ENCODE assay signal across 29 mouse cellular contexts in the genomic region with DNA sequence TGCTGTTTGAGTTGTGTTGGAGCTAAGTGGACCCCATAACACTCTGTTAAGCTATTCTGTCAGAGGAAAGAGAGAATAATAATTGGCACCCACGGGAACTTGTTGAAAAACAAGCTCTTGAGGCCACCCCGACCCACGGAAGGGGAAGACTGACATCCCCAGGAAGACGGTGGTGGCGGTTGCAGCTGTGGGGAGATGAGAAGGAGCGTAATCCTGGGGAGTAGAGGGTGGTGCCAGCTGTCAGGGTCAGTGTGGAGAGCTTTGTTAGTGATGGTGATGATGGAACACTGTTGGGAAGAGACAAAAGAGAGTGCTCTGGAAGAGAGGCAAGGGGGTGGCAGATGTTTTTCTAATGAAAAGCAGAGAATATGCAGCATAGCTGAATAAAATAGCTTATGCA. TPM values are rescaled to one million over a fixed set of nuclear protein-coding genes. Genes with fewer than 3 reads are reported as not detected.
DNase-seq lines count a peak whose midpoint lies in the region; ATAC-seq lines count a peak whose summit lies in the region.
"Had no signal": no experiment of that assay in that cellular context is flagged by ENCODE, and none has a peak within 500 bp of the region (broad histone marks: within the 10 kb centered on the region; RNA-seq: fewer than 3 reads in every experiment).

No protein-coding gene starts in this region.

- no peaks in the 10 kb centered on the region for H3K9me3 ChIP-seq in midbrain, embryonic 10.5 days (replicated peaks)
- no peaks in the 10 kb centered on the region for H3K9me3 ChIP-seq in kidney, embryonic 14.5 days (ENCODE audit: control insufficient read depth, low read length)
- H3K9me3 ChIP-seq: embryonic facial prominence, embryonic 13.5 days; G1E; heart, embryonic 13.5 days; hindbrain, embryonic 10.5 days; hindbrain, embryonic 13.5 days; intestine, embryonic 15.5 days had no signal

- ATAC-seq in common myeloid progenitor, adult 5-6 weeks (replicated peaks; ENCODE audit: low read depth, poor library complexity, severe bottlenecking), result peak; percentile 47; the same call in 1 of the 2 replicates
- ATAC-seq in kidney, embryonic 14.5 days (ENCODE audit: low FRiP score, low TSS enrichment), result no peak
- ATAC-seq: forebrain, embryonic 14.5 days; forebrain, postnatal 0 days; hindbrain, embryonic 16.5 days; intestine, embryonic 15.5 days; Patski had no signal

- H3K4me2 ChIP-seq in kidney, embryonic 14.5 days (replicated peaks; ENCODE audit: low read depth, low read length), result no peak overlapping the region
- H3K4me2 ChIP-seq: embryonic facial prominence, embryonic 13.5 days; heart, embryonic 13.5 days; hindbrain, embryonic 13.5 days; intestine, embryonic 15.5 days had no signal

- no peaks in the 10 kb centered on the region for H3K36me3 ChIP-seq in midbrain, embryonic 10.5 days
- no peaks in the 10 kb centered on the region for H3K36me3 ChIP-seq in kidney, embryonic 14.5 days (ENCODE audit: control insufficient read depth, insufficient read depth, low read length)
- H3K36me3 ChIP-seq: embryonic facial prominence, embryonic 13.5 days; G1E; heart, embryonic 13.5 days; hindbrain, embryonic 10.5 days; hindbrain, embryonic 13.5 days; intestine, embryonic 15.5 days had no signal

- WGBS in midbrain, embryonic 10.5 days, result 67% methylated on average over 6 of the region's 6 CpGs
- WGBS in kidney, embryonic 14.5 days, result 58% methylated on average over 6 of the region's 6 CpGs

- H3K4me1 ChIP-seq in midbrain, embryonic 10.5 days, result 0 out of 2 replicates have a peak, but pooled peaks cover 2% of the 10 kb centered on the region
- H3K4me1 ChIP-seq in kidney, embryonic 14.5 days (ENCODE audit: control insufficient read depth, insufficient read depth, low read length), result no peaks in the 10 kb centered on the region
- H3K4me1 ChIP-seq: embryonic facial prominence, embryonic 13.5 days; hindbrain, embryonic 13.5 days; intestine, embryonic 15.5 days had no signal

- no peak overlapping the region for H3K9ac ChIP-seq in kidney, embryonic 14.5 days (ENCODE audit: low read depth, low read length)
- H3K9ac ChIP-seq: embryonic facial prominence, embryonic 13.5 days; forebrain, postnatal 0 days; heart, embryonic 13.5 days; hindbrain, embryonic 13.5 days; intestine, embryonic 15.5 days had no signal

- no peak overlapping the region for H3K27ac ChIP-seq in midbrain, embryonic 10.5 days (replicated peaks)
- no peak overlapping the region for H3K27ac ChIP-seq in kidney, embryonic 14.5 days (ENCODE audit: low read depth, low read length)
- H3K27ac ChIP-seq: embryonic facial prominence, embryonic 13.5 days; gastrocnemius, adult 2 months; heart, embryonic 13.5 days; hindbrain, embryonic 10.5 days; hindbrain, embryonic 13.5 days; intestine, embryonic 15.5 days had no signal

- intact Hi-C loops in heart, postnatal 25 days (cut with DNase I), result no loop called here

- DNase-seq in heart, adult 11 months, result peak; percentile 31
- DNase-seq in heart, postnatal 25 days (ENCODE audit: low spot score), result no peak
- peak; percentile 9 for DNase-seq in thymus, postnatal 14 days
- DNase-seq in thymus, postnatal 10 days (ENCODE audit: low spot score in 2 of 2), result no peak
- DNase-seq in brain, adult 2 months (ENCODE audit: low read depth, low spot score), result peak; percentile 28
- DNase-seq in midbrain, embryonic 10.5 days (ENCODE audit: low spot score), result no peak
- DNase-seq: adrenal gland, postnatal 10 days; adrenal gland, postnatal 36 days; B cell, adult 2 months; cerebellum, adult 18-20 months; cerebellum, adult 9-10 months; cerebellum, postnatal 14 days; forebrain, postnatal 0 days; gastrocnemius, adult 2 months; gastrocnemius, postnatal 14 days; heart, adult 18-20 months; heart, postnatal 36 days had no signal

- no peaks in the 10 kb centered on the region for H3K27me3 ChIP-seq in midbrain, embryonic 10.5 days (ENCODE audit: low read depth, poor library complexity, severe bottlenecking)
- no peaks in the 10 kb centered on the region for H3K27me3 ChIP-seq in kidney, embryonic 14.5 days (ENCODE audit: control insufficient read depth, insufficient read depth, low read length)
- H3K27me3 ChIP-seq: CH12.LX; embryonic facial prominence, embryonic 13.5 days; hindbrain, embryonic 13.5 days; intestine, embryonic 15.5 days had no signal

- no peak overlapping the region for H3K4me3 ChIP-seq in midbrain, embryonic 10.5 days
- H3K4me3 ChIP-seq in kidney, embryonic 14.5 days (ENCODE audit: low read length), result no peak overlapping the region
- H3K4me3 ChIP-seq: embryonic facial prominence, embryonic 13.5 days; gastrocnemius, adult 2 months; heart, embryonic 13.5 days; hindbrain, embryonic 10.5 days; hindbrain, embryonic 13.5 days; intestine, embryonic 15.5 days had no signal

RNA-seq across cellular contexts. Expression of gene Efr3b, which starts 9.3 kb away (rescaled TPM):
- 1 to 10 TPM; 7.3 to 7.9 TPM for total RNA-seq in heart, postnatal 25 days (2021)
- total RNA-seq in common myeloid progenitor, adult 5-6 weeks (2017), result 1.3 and 1.4 TPM in 2 replicates
- 8.4 and 13.4 TPM in 2 replicates for polyA plus RNA-seq in midbrain, embryonic 10.5 days (2016; fragmentation: Nextera tagmentation; extraction: Ambion mirVana)
- polyA plus RNA-seq in kidney, embryonic 14.5 days (2014; fragmentation: Nextera tagmentation; extraction: Ambion mirVana), result 2.3 and 3.1 TPM in 2 replicates
- polyA plus RNA-seq: G1E had no signal

RNA-seq across cellular contexts. Expression of gene Dnajc27, which starts 34.4 kb away (rescaled TPM):
- total RNA-seq in heart, postnatal 25 days (2021), result 1 to 10 TPM; 7.2 TPM
- total RNA-seq in common myeloid progenitor, adult 5-6 weeks (2017), result 8.5 and 9.2 TPM in 2 replicates
- polyA plus RNA-seq in midbrain, embryonic 10.5 days (2016; fragmentation: Nextera tagmentation; extraction: Ambion mirVana), result 11.6 and 13.6 TPM in 2 replicates
- polyA plus RNA-seq in kidney, embryonic 14.5 days (2014; fragmentation: Nextera tagmentation; extraction: Ambion mirVana), result 5.0 and 8.8 TPM in 2 replicates

Comparison
In these comparisons a context has a peak if more than half of its experiments do, and no peak if none do; other contexts are left out.
1. DNase-seq: peak in heart, adult 11 months (single experiment), thymus, postnatal 14 days (single experiment) and brain, adult 2 months (single experiment); none in heart, postnatal 25 days (single experiment), thymus, postnatal 10 days (0 of 2) and midbrain, embryonic 10.5 days (single experiment).